Mouse (Mus musculus): Measurements from ENCODE around the gene Sipa1l2. TPM values are rescaled to one million over a fixed set of nuclear protein-coding genes. Genes with fewer than 3 reads are reported as not detected.
"Not testable (repeated sequence)": the region's sequence is repeated elsewhere in the genome, so short reads cannot be mapped to it uniquely, and the experiment has no call there.

Gene Sipa1l2
- polyA plus RNA-seq, 1 experiment = 0.01 TPM

GRCm38 (mm10) chr8:125419202-125419830 is 150.3 kb downstream of the Sipa1l2 start:
- no peak for TF ChIP-seq TAL1 (IDR thresholded peaks at IDR 0.05; ENCODE audit: low read length)
- no peak for TF ChIP-seq GATA1 (IDR thresholded peaks at IDR 0.05; ENCODE audit: low read length)
- no peaks in the 10 kb centered on the region for H3K4me1 ChIP-seq (ENCODE audit: control insufficient read depth)

GRCm38 (mm10) chr8:125416146-125416545 is 153.5 kb downstream of the Sipa1l2 start:
- Histone ChIP-seq H3K27me3 (ENCODE audit: control insufficient read depth) (no peaks in the 10 kb centered on the region), H3K9me3 (ENCODE audit: control insufficient read depth, low read length) (no peaks in the 10 kb centered on the region), H3K4me3 (replicated peaks) (no peak overlapping the region), H3K4me1 (ENCODE audit: control insufficient read depth) (no peaks in the 10 kb centered on the region), H3K36me3 (ENCODE audit: control insufficient read depth) (no peaks in the 10 kb centered on the region; the same call in 1 of the 2 replicates)
- TF ChIP-seq GATA1 (IDR thresholded peaks at IDR 0.05; ENCODE audit: low read length) (no peak), TAL1 (IDR thresholded peaks at IDR 0.05; ENCODE audit: low read length) (no peak)

More at GRCm38 (mm10) chr8:125419202-125419830, 150.3 kb downstream of the Sipa1l2 start:
- Histone ChIP-seq H3K27me3 (ENCODE audit: control insufficient read depth) (no peaks in the 10 kb centered on the region), H3K4me3 (replicated peaks) (no peak overlapping the region), H3K9me3 (ENCODE audit: control insufficient read depth, low read length) (no peaks in the 10 kb centered on the region), H3K36me3 (ENCODE audit: control insufficient read depth) (no peaks in the 10 kb centered on the region; the same call in 1 of the 2 replicates)

GRCm38 (mm10) chr8:125414651-125415050 is 155.0 kb downstream of the Sipa1l2 start:
- no peaks in the 10 kb centered on the region for H3K27me3 ChIP-seq (ENCODE audit: control insufficient read depth)
- no peak for TF ChIP-seq TAL1 (IDR thresholded peaks at IDR 0.05; ENCODE audit: low read length)
- no peak for TF ChIP-seq GATA1 (IDR thresholded peaks at IDR 0.05; ENCODE audit: low read length)

GRCm38 (mm10) chr8:125413001-125413909 is 156.4 kb downstream of the Sipa1l2 start:
- no peaks in the 10 kb centered on the region for H3K36me3 ChIP-seq (ENCODE audit: control insufficient read depth)
- TF ChIP-seq GATA1 (IDR thresholded peaks at IDR 0.05; ENCODE audit: low read length) (no peak), TAL1 (IDR thresholded peaks at IDR 0.05; ENCODE audit: low read length) (no peak)
- no peaks in the 10 kb centered on the region for H3K27me3 ChIP-seq (ENCODE audit: control insufficient read depth)
- no peaks in the 10 kb centered on the region for H3K9me3 ChIP-seq (ENCODE audit: control insufficient read depth, low read length)
- no peaks in the 10 kb centered on the region for H3K4me1 ChIP-seq (ENCODE audit: control insufficient read depth)
- H3K4me3 ChIP-seq (replicated peaks) = no peak overlapping the region

More at GRCm38 (mm10) chr8:125414651-125415050, 155.0 kb downstream of the Sipa1l2 start:
- H3K9me3 ChIP-seq (ENCODE audit: control insufficient read depth, low read length) = no peaks in the 10 kb centered on the region
- H3K36me3 ChIP-seq (ENCODE audit: control insufficient read depth) = no peaks in the 10 kb centered on the region; the same call in 1 of the 2 replicates
- H3K4me3 ChIP-seq (replicated peaks) = no peak overlapping the region
- no peaks in the 10 kb centered on the region for H3K4me1 ChIP-seq (ENCODE audit: control insufficient read depth)

GRCm38 (mm10) chr8:125410646-125411045 is 159.0 kb downstream of the Sipa1l2 start:
- H3K4me3 ChIP-seq (replicated peaks) = no peak overlapping the region
- H3K9me3 ChIP-seq (ENCODE audit: control insufficient read depth, low read length) = peaks cover 10% of the 10 kb centered on the region
- H3K36me3 ChIP-seq (ENCODE audit: control insufficient read depth) = no peaks in the 10 kb centered on the region
- no peaks in the 10 kb centered on the region for H3K27me3 ChIP-seq (ENCODE audit: control insufficient read depth)
- TF ChIP-seq TAL1 (IDR thresholded peaks at IDR 0.05; ENCODE audit: low read length) (no peak), GATA1 (IDR thresholded peaks at IDR 0.05; ENCODE audit: low read length) (no peak)
- no peaks in the 10 kb centered on the region for H3K4me1 ChIP-seq (ENCODE audit: control insufficient read depth)

GRCm38 (mm10) chr8:125407672-125408071 is 161.9 kb downstream of the Sipa1l2 start:
- Histone ChIP-seq H3K4me1 (ENCODE audit: control insufficient read depth) (no peaks in the 10 kb centered on the region), H3K36me3 (ENCODE audit: control insufficient read depth) (no peaks in the 10 kb centered on the region), H3K9me3 (ENCODE audit: control insufficient read depth, low read length) (peaks cover 15% of the 10 kb centered on the region), H3K4me3 (replicated peaks) (no peak overlapping the region), H3K27me3 (ENCODE audit: control insufficient read depth) (no peaks in the 10 kb centered on the region)
- no peak for TF ChIP-seq GATA1 (IDR thresholded peaks at IDR 0.05; ENCODE audit: low read length)
- no peak for TF ChIP-seq TAL1 (IDR thresholded peaks at IDR 0.05; ENCODE audit: low read length)

- Histone ChIP-seq H3K4me3 (replicated peaks) (no peak overlapping the region), H3K9me3 (ENCODE audit: control insufficient read depth, low read length) (peaks cover 15% of the 10 kb centered on the region), H3K27me3 (ENCODE audit: control insufficient read depth) (no peaks in the 10 kb centered on the region), H3K4me1 (ENCODE audit: control insufficient read depth) (no peaks in the 10 kb centered on the region), H3K36me3 (ENCODE audit: control insufficient read depth) (no peaks in the 10 kb centered on the region)
- TF ChIP-seq GATA1 (IDR thresholded peaks at IDR 0.05; ENCODE audit: low read length) (no peak), TAL1 (IDR thresholded peaks at IDR 0.05; ENCODE audit: low read length) (no peak)
These were observed 163.2 kb downstream of the Sipa1l2 start for GRCm38 (mm10) chr8:125406453-125406852.

- H3K9me3 ChIP-seq (ENCODE audit: control insufficient read depth, low read length) = peaks cover 22% of the 10 kb centered on the region
- no peaks in the 10 kb centered on the region for H3K27me3 ChIP-seq (ENCODE audit: control insufficient read depth)
- no peak for TF ChIP-seq GATA1 (IDR thresholded peaks at IDR 0.05; ENCODE audit: low read length)
- no peak for TF ChIP-seq TAL1 (IDR thresholded peaks at IDR 0.05; ENCODE audit: low read length)
- H3K4me3 ChIP-seq (replicated peaks) = no peak overlapping the region
- H3K36me3 ChIP-seq (ENCODE audit: control insufficient read depth) = no peaks in the 10 kb centered on the region
- H3K4me1 ChIP-seq (ENCODE audit: control insufficient read depth) = no peaks in the 10 kb centered on the region; the same call in 1 of the 2 replicates
These were observed 168.3 kb downstream of the Sipa1l2 start for GRCm38 (mm10) chr8:125401350-125401749.

GRCm38 (mm10) chr8:125397981-125398380 is 171.6 kb downstream of the Sipa1l2 start:
- no peaks in the 10 kb centered on the region; the same call in 1 of the 2 replicates for H3K4me1 ChIP-seq (ENCODE audit: control insufficient read depth)
- TF ChIP-seq GATA1 (IDR thresholded peaks at IDR 0.05; ENCODE audit: low read length) = no peak
- TF ChIP-seq TAL1 (IDR thresholded peaks at IDR 0.05; ENCODE audit: low read length) = no peak
- H3K9me3 ChIP-seq (ENCODE audit: control insufficient read depth, low read length) = peaks cover 10% of the 10 kb centered on the region

GRCm38 (mm10) chr8:125395682-125396081 is 173.9 kb downstream of the Sipa1l2 start:
- H3K4me1 ChIP-seq (ENCODE audit: control insufficient read depth); H3K36me3 ChIP-seq (ENCODE audit: control insufficient read depth); H3K4me3 ChIP-seq (replicated peaks); H3K27me3 ChIP-seq (ENCODE audit: control insufficient read depth): not testable (repeated sequence)
- H3K9me3 ChIP-seq (ENCODE audit: control insufficient read depth, low read length) = peaks cover 10% of the 10 kb centered on the region

More at GRCm38 (mm10) chr8:125397981-125398380, 171.6 kb downstream of the Sipa1l2 start:
- no peaks in the 10 kb centered on the region for H3K36me3 ChIP-seq (ENCODE audit: control insufficient read depth)
- H3K4me3 ChIP-seq (replicated peaks) = no peak overlapping the region
- H3K27me3 ChIP-seq (ENCODE audit: control insufficient read depth) = no peaks in the 10 kb centered on the region
